Comparison of ENCODE assay signal across 14 mouse cellular contexts in genomic region chr14:121145291-121145690, GRCm38 (mm10).
DNase-seq lines count a peak whose midpoint lies in the region; ATAC-seq and TF ChIP-seq lines count a peak whose summit lies in the region.
"Had no signal": no experiment of that assay in that cellular context is flagged by ENCODE, and none has a peak within 500 bp of the region (broad histone marks: within the 10 kb centered on the region; RNA-seq: fewer than 3 reads in every experiment).

No protein-coding gene starts in this region.

- no peak overlapping the region for H3K9ac ChIP-seq in heart, postnatal 0 days (replicated peaks; ENCODE audit: low read depth, low read length)
- no peak overlapping the region for H3K9ac ChIP-seq in lung, postnatal 0 days (replicated peaks; ENCODE audit: low read depth)
- H3K9ac ChIP-seq in liver, embryonic 11.5 days (ENCODE audit: low read depth, low read length), result 0 out of 2 replicates have a peak overlapping the region, but pooled peaks have one; percentile 1
- no peak overlapping the region for H3K9ac ChIP-seq in stomach, postnatal 0 days (ENCODE audit: low read length)
- H3K9ac ChIP-seq: forebrain, embryonic 12.5 days; hindbrain, embryonic 14.5 days; midbrain, embryonic 12.5 days had no signal

- H3K27ac ChIP-seq in heart, postnatal 0 days (ENCODE audit: low read depth), result peak overlapping the region; percentile 23; the same call in 1 of the 2 replicates
- peak overlapping the region; percentile 80 for H3K27ac ChIP-seq in lung, postnatal 0 days (ENCODE audit: low read length)
- peak overlapping the region; percentile 73 for H3K27ac ChIP-seq in liver, embryonic 11.5 days (ENCODE audit: low read depth, low read length)
- H3K27ac ChIP-seq in stomach, postnatal 0 days (replicated peaks), result 0 out of 2 replicates have a peak overlapping the region, but pooled peaks have one; percentile 8
- H3K27ac ChIP-seq: forebrain, embryonic 12.5 days; hindbrain, embryonic 14.5 days; midbrain, embryonic 12.5 days had no signal

- TF ChIP-seq EP300 in heart, postnatal 0 days (IDR thresholded peaks at IDR 0.05; ENCODE audit: low read depth), result no peak
- TF ChIP-seq EP300 in lung, postnatal 0 days (IDR thresholded peaks at IDR 0.05), result no peak
- TF ChIP-seq EP300 in stomach, postnatal 0 days (optimal IDR thresholded peaks at IDR 0.05), result no peak

- ATAC-seq in heart, postnatal 0 days (ENCODE audit: insufficient read depth, low read depth), result no peak
- no peak for ATAC-seq in lung, postnatal 0 days
- peak; percentile 33; the same call in 1 of the 2 replicates for ATAC-seq in liver, embryonic 11.5 days (replicated peaks; ENCODE audit: low FRiP score)
- no peak for ATAC-seq in stomach, postnatal 0 days (ENCODE audit: low FRiP score, low TSS enrichment)

- 0 out of 2 replicates have a peak overlapping the region, but pooled peaks have one; percentile 30 for H3K4me2 ChIP-seq in heart, postnatal 0 days (ENCODE audit: low read depth, low read length)
- H3K4me2 ChIP-seq in lung, postnatal 0 days (replicated peaks; ENCODE audit: low read depth, low read length), result peak overlapping the region; percentile 32; the same call in 1 of the 2 replicates
- H3K4me2 ChIP-seq in liver, embryonic 11.5 days, result peak overlapping the region; percentile 49
- H3K4me2 ChIP-seq in stomach, postnatal 0 days (replicated peaks; ENCODE audit: low read depth), result peak overlapping the region; percentile 36; the same call in 1 of the 2 replicates
- H3K4me2 ChIP-seq: forebrain, embryonic 12.5 days; hindbrain, embryonic 14.5 days; midbrain, embryonic 12.5 days had no signal

- no peak for TF ChIP-seq CTCF in heart, postnatal 0 days (IDR thresholded peaks at IDR 0.05; ENCODE audit: low read depth)
- no peak for TF ChIP-seq CTCF in lung, postnatal 0 days (IDR thresholded peaks at IDR 0.05)
- no peak for TF ChIP-seq CTCF in stomach, postnatal 0 days (IDR thresholded peaks at IDR 0.05; ENCODE audit: low read depth)

- H3K9me3 ChIP-seq in heart, postnatal 0 days (replicated peaks; ENCODE audit: control insufficient read depth, low read length), result no peaks in the 10 kb centered on the region
- no peaks in the 10 kb centered on the region for H3K9me3 ChIP-seq in lung, postnatal 0 days (ENCODE audit: low read length)
- H3K9me3 ChIP-seq in liver, embryonic 11.5 days (ENCODE audit: control insufficient read depth, low read length), result no peaks in the 10 kb centered on the region
- no peaks in the 10 kb centered on the region for H3K9me3 ChIP-seq in stomach, postnatal 0 days (ENCODE audit: control insufficient read depth, low read length)
- H3K9me3 ChIP-seq: forebrain, embryonic 12.5 days; midbrain, embryonic 12.5 days had no signal

- H3K36me3 ChIP-seq in heart, postnatal 0 days (replicated peaks; ENCODE audit: control insufficient read depth, insufficient read depth, low read length), result no peaks in the 10 kb centered on the region
- no peaks in the 10 kb centered on the region for H3K36me3 ChIP-seq in lung, postnatal 0 days (ENCODE audit: insufficient read depth, low read length)
- H3K36me3 ChIP-seq in liver, embryonic 11.5 days (ENCODE audit: control insufficient read depth, insufficient read depth, low read length), result no peaks in the 10 kb centered on the region
- H3K36me3 ChIP-seq in stomach, postnatal 0 days (ENCODE audit: control insufficient read depth, insufficient read depth, low read length), result no peaks in the 10 kb centered on the region
- H3K36me3 ChIP-seq: forebrain, embryonic 12.5 days; midbrain, embryonic 12.5 days had no signal

- H3K4me3 ChIP-seq in heart, postnatal 0 days (ENCODE audit: low read depth, low read length), result no peak overlapping the region
- H3K4me3 ChIP-seq in lung, postnatal 0 days (ENCODE audit: low read depth, low read length), result no peak overlapping the region
- H3K4me3 ChIP-seq in liver, embryonic 11.5 days (ENCODE audit: low read depth, low read length), result peak overlapping the region; percentile 18; the same call in 1 of the 2 replicates
- no peak overlapping the region for H3K4me3 ChIP-seq in stomach, postnatal 0 days (ENCODE audit: low read depth, low read length)
- H3K4me3 ChIP-seq: forebrain, embryonic 12.5 days; midbrain, embryonic 12.5 days had no signal

- peaks cover 16% of the 10 kb centered on the region for H3K4me1 ChIP-seq in heart, postnatal 0 days (ENCODE audit: control insufficient read depth, insufficient read depth)
- peaks cover 22% of the 10 kb centered on the region; the same call in 1 of the 2 replicates for H3K4me1 ChIP-seq in lung, postnatal 0 days (ENCODE audit: insufficient read depth, low read depth, low read length)
- H3K4me1 ChIP-seq in liver, embryonic 11.5 days (replicated peaks; ENCODE audit: control insufficient read depth, insufficient read depth, low read length), result peaks cover 9% of the 10 kb centered on the region; the same call in 1 of the 2 replicates
- peaks cover 4% of the 10 kb centered on the region; the same call in 1 of the 2 replicates for H3K4me1 ChIP-seq in stomach, postnatal 0 days (replicated peaks; ENCODE audit: control insufficient read depth, insufficient read depth)

- no peak for DNase-seq in heart, postnatal 0 days (ENCODE audit: low spot score)
- no peak for DNase-seq in heart, postnatal 36 days
- peak; percentile 9 for DNase-seq in lung, postnatal 0 days (ENCODE audit: low spot score)
- DNase-seq in lung, adult 18-20 months, result no peak
- DNase-seq in liver, embryonic 11.5 days (ENCODE audit: low spot score), result no peak
- DNase-seq in stomach, postnatal 0 days (ENCODE audit: low spot score), result no peak
- no peak for DNase-seq in natural killer cell, adult 2 months (ENCODE audit: low spot score in 2 of 2)
- no peak for DNase-seq in adrenal gland, adult 18-20 months (ENCODE audit: low spot score in 2 of 2)
- DNase-seq: cerebellum, adult 9-10 months; lung, adult 2 months; thymus, adult 18-20 months had no signal

- intact Hi-C loops in heart, postnatal 36 days (cut with DNase I), result no loop called here

- WGBS in heart, postnatal 0 days, result 57% methylated on average over 3 of the region's 3 CpGs
- 43% methylated on average over 3 of the region's 3 CpGs for WGBS in lung, postnatal 0 days
- 59% methylated on average over 3 of the region's 3 CpGs for WGBS in liver, embryonic 11.5 days
- 52% methylated on average over 3 of the region's 3 CpGs for WGBS in stomach, postnatal 0 days

- H3K27me3 ChIP-seq in heart, postnatal 0 days (ENCODE audit: control insufficient read depth, insufficient read depth, low read length), result no peaks in the 10 kb centered on the region
- H3K27me3 ChIP-seq in lung, postnatal 0 days (replicated peaks; ENCODE audit: insufficient read depth, low read length), result no peaks in the 10 kb centered on the region
- no peaks in the 10 kb centered on the region for H3K27me3 ChIP-seq in liver, embryonic 11.5 days (replicated peaks; ENCODE audit: control insufficient read depth, insufficient read depth, low read length)
- H3K27me3 ChIP-seq in stomach, postnatal 0 days (ENCODE audit: control insufficient read depth, insufficient read depth, low read length), result no peaks in the 10 kb centered on the region
- H3K27me3 ChIP-seq: forebrain, embryonic 12.5 days; midbrain, embryonic 12.5 days had no signal

Comparison
In these comparisons a context has a peak if more than half of its experiments do, and no peak if none do; other contexts are left out.
1. H3K27ac ChIP-seq: peak in every context shown above with its lines; median percentile 80 in lung, postnatal 0 days; 73 in liver, embryonic 11.5 days; 23 in heart, postnatal 0 days; 8 in stomach, postnatal 0 days.